Mouse (Mus musculus) megakaryocyte, adult 5-6 weeks (primary cell): ENCODE data around the gene Hjurp. TPM values are rescaled to one million over a fixed set of nuclear protein-coding genes. Genes with fewer than 3 reads are reported as not detected.
"Not testable (repeated sequence)": the region's sequence is repeated elsewhere in the genome, so short reads cannot be mapped to it uniquely, and the experiment has no call there.

Source experiments
- ATAC-seq: 2 replicates; pipeline ENCODE4 v1.8.0; 2016; ENCODE audit warnings: mild to moderate bottlenecking, inconsistent platforms; ENCODE audit not compliant: poor library complexity, severe bottlenecking
- total RNA-seq, 2 experiments: library from RNA; stranded (forward) in 1 of 2; stranded (reverse) in 1 of 2; fragments of 153-499, 151-499 nt in 1 of 2; fragments of 221-1000, 200-1000 nt in 1 of 2; gene quantifications; 2 replicates each; pipeline versions ENCODE4 v1.2.3 to v1.2.4; 2015 to 2017

Hjurp gene
- total RNA-seq, 2 experiments from 2014 or later, result 99.8 to 174 TPM

- ATAC-seq, result peak; percentile 65
Observed at GRCm38 (mm10) chr1:88226670-88227379, 50.6 kb downstream of the Hjurp start, which contains the start of gene Mroh2a. Gene Mroh2a, plus strand, starts transcription at chr1:88226986.

DNA sequence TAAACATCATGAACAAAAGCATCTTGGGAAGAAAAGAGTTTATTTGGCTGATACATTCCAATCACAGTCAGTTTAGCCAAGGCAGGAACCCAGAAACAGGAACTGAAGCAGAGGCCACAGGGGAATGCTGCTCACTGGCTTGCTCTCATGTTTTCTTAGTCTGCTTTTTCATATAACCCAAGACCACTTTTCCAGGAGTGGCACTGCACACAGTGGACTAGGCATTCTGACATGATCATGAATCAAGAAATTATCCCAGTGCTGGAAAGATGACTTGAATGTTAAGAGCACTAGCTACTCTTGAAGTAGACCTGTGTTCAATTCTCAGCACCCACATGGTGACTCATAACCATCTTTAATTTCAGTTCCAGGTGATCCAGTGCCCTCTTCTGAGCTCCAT, 51.7 kb downstream of the Hjurp start:
- no peak for ATAC-seq

GRCm38 (mm10) chr1:88225301-88225700, 52.1 kb downstream of the Hjurp start:
- ATAC-seq, result not testable (repeated sequence)

DNA sequence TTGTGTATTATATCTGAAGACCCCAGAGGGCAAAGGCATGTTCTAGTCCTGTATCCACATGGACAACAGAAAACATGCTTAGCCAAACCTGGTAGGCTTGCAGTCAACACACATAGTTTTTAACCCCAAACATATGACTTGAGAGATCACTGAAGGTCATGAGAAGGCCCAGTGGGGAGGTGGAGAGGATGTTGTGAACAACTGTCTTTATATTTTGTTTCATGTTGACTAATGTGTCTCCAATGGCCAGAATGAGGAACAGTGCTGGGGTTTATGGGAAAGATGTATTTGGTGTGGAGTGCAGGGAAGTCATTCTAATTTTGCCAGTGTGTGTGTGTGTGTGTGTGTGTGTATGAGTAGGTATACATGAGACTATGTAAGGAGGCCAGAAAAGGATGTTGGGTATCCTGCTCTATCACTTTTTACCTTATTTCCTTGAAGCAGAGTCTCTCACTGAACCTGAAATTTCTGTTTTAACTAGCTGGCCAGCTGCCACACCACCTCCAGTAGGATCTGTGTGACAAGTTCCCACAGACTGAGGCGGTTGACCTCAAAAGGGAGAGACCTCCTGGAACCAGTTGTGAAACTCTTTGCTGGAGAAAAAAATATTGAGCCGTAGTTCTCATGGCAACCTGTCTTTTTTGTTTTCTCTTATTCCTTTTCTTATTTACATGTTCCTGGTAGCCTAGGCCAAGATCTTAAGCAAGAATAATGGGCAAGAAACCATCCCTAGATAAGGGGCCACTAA, 53.2 kb downstream of the Hjurp start:
- ATAC-seq, result no peak

DNA sequence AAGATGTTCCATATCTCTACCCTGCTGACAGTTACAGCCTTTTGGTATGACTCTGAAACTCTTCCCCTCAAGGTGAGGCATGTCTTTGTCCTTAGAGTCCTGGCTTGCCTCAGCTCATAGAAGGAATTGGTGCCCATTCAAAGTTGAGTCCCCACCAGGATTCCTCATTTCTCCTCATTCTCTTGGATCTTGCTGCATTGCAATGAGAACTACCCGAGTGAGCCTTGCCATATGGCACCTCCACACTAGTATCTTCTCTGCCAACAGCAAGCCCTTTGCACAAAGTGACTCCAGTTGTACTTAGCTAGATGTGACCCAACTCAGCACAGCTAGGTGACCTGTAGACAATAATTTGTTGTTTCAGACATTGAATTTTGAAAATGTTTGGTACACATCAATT, 53.8 kb downstream of the Hjurp start:
- ATAC-seq, result no peak

GRCm38 (mm10) chr1:88223011-88223515, 54.4 kb downstream of the Hjurp start:
- not testable (repeated sequence) for ATAC-seq

GRCm38 (mm10) chr1:88222216-88222615, 55.2 kb downstream of the Hjurp start:
- ATAC-seq, result no peak

GRCm38 (mm10) chr1:88220336-88220735, 57.1 kb downstream of the Hjurp start:
- ATAC-seq, result no peak

GRCm38 (mm10) chr1:88219054-88219453, 58.4 kb downstream of the Hjurp start:
- no peak for ATAC-seq

DNA sequence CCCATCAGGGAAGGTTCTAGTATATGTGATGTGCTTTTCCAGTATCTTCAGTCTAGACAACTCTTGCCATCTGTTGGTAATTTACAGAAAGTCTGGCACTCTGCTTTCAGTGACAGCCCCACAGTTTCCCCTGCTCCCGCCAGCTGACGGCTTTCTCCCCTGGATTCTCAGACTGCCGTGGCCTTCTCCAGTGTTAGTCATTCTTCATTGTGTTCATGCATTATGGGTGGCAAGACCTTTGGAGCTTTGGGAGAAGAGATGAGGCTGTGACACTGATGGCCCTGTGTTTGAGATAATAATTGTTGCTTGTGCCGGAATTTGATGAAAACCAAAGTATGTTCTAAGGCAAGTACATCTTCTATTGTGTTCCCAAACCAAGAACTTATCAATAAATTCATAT, 58.8 kb downstream of the Hjurp start:
- no peak for ATAC-seq

GRCm38 (mm10) chr1:88218051-88218450, 59.4 kb downstream of the Hjurp start:
- ATAC-seq, result no peak

DNA sequence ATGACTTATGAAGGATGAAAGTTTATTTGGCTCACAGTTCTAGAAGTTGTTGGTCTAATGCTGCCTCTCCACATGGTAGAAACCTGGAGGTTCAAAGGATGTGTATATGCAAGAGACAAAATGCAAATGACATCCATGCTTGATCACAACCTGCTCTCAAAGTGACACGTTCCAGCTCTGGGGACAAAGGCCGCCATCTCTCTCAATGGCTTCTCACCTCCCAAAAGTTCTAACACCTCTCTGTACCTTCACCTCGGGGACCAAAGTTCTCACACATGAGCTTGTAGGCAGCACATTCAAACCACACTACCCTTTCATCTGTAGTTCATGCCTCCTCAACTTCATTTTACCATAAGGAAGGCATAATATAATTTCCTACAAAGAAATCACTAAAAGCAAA, 59.9 kb downstream of the Hjurp start:
- no peak for ATAC-seq

GRCm38 (mm10) chr1:88217144-88217543, 60.3 kb downstream of the Hjurp start:
- ATAC-seq, result no peak

GRCm38 (mm10) chr1:88216551-88216950, 60.9 kb downstream of the Hjurp start:
- no peak for ATAC-seq

- ATAC-seq, result no peak
Observed at GRCm38 (mm10) chr1:88215466-88216380, 61.7 kb downstream of the Hjurp start.

- ATAC-seq, result no peak
Observed at GRCm38 (mm10) chr1:88214462-88214952, 62.9 kb downstream of the Hjurp start.

DNA sequence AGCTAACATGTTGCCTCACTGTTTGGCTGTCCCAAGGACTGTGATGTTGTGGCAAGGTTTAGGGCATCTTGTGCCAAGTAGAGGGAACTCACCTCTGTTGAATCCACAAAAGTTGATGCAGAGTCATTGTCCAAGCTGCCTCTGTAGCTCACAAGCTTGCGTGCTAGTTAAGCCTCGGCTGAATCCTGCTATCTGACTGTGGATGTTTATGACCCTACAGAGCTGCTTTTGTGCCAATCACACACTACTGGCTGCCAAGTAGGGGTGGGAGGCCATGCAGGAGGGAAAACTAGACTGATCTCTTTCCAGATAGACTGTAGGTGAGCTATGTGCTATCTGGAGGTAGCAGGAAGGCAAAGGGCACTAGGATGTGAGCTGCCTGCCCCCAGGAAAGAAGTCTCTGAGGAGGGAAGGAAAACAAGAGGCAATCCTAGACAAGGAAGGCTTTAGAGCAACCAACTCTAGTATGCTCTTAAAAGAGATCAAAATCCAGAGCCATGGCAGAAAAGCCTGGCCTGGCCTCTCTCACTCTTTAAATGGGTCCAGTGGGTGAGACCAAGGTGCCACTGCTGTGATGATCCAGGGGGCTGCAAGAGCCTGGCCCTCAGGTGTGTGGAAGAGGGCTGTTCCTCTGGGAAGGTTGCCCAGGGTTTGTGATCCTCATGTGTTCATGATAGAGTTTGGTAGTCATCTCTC, 63.5 kb downstream of the Hjurp start:
- ATAC-seq, result no peak

- no peak for ATAC-seq
Observed at GRCm38 (mm10) chr1:88213061-88213460, 64.4 kb downstream of the Hjurp start.
